Mouse (Mus musculus): ENCODE data around the gene Clcnka. TPM values are rescaled to one million over a fixed set of nuclear protein-coding genes. Genes with fewer than 3 reads are reported as not detected.

Gene Clcnka
- polyA plus RNA-seq, 1 experiment from 2014 or later: 0.12 TPM

DNA sequence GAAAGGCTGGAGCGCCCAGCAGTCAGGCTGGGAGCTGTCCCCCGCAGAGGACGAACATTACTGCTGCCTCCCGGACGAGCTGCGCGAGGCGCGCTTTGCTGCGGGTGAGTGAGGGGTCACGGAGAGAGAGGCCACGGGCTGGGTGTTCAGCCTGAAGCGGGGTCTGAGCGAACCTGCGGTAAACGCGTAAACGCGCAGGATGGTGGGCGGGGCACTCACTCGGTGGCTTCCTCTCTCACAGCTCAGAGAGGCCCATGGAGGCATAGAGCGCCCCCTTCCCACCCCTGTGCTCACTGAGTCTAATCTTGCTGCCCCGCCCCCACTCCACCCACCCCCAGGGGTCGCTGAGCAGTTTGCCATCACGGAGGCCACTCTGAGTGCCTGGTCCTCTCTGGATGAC is 16.1 kb downstream of the Clcnka start:
- in situ Hi-C loops (cut with MboI; ENCODE audit: low pct_unique_long_range_greater_than_20kb): no loop called here
- DNase-seq (ENCODE audit: low read depth, low spot score) (no peak), ATAC-seq (no peak)
- TF ChIP-seq CTCF (IDR thresholded peaks at IDR 0.05): no peak
- ChIA-PET POLR2A (interaction anchor here (1.2 kb wide), 1 partner anchor 10 kb away, joined by 3 read pairs; no protein-coding TSS in a partner anchor), CTCF (no interaction called here)
- no peaks in the 10 kb centered on the region for H3K27me3 ChIP-seq

DNA sequence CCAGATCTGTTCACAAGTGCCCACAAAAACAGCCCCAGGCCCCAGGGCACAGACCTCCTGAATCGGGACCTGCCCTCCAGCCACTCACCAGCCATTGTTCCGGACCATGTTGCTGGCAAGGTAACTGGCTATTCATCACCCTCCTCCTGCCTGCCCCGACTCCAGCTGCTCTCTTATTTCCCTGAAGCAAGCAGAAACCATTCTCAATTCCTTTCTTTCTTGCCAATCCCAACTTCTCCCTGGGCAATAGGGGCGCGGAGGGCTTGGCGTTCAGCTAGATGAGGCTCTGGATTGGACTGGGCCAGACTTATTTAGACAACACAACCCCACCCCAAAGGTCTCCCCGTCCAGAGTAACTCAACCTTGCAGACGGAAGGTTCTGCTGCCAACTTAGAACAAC is 18.9 kb downstream of the Clcnka start:
- TF ChIP-seq CTCF (IDR thresholded peaks at IDR 0.05): no peak
- ChIA-PET POLR2A (no interaction called here), CTCF (no interaction called here)
- DNase-seq (ENCODE audit: low read depth, low spot score) (no peak), ATAC-seq (no peak)
- in situ Hi-C loops (cut with MboI; ENCODE audit: low pct_unique_long_range_greater_than_20kb): no loop called here
- no peaks in the 10 kb centered on the region for H3K27me3 ChIP-seq

DNA sequence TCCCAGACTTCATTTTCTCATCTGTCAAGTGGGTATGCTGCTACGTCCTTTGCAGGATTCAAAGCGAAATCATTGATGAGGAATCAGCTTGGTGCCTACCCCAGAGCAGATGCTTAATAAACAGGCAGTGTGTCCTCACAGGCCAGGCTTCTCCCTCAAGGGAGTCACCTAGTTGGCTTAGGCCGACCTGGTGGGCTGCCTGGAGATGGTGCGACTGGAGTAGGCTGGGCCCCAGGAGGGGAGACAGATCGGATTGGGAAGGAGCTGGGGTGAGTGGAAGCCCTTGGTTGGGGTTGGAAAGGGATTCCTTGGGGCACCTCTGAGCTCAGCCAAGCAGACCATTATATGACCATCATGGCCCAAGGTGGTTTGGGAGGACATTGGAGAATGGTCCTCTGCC is 26.1 kb downstream of the Clcnka start:
- ATAC-seq (no peak), DNase-seq (ENCODE audit: low read depth, low spot score) (no peak)
- CTCF ChIA-PET: interaction anchor here (0.6 kb wide), 1 partner anchor 11 kb away, joined by 3 read pairs; no protein-coding TSS in a partner anchor
- no peak for TF ChIP-seq CTCF (IDR thresholded peaks at IDR 0.05)
- POLR2A ChIA-PET: no interaction called here
- in situ Hi-C loops (cut with MboI; ENCODE audit: low pct_unique_long_range_greater_than_20kb): no loop called here
- no peaks in the 10 kb centered on the region for H3K27me3 ChIP-seq

DNA sequence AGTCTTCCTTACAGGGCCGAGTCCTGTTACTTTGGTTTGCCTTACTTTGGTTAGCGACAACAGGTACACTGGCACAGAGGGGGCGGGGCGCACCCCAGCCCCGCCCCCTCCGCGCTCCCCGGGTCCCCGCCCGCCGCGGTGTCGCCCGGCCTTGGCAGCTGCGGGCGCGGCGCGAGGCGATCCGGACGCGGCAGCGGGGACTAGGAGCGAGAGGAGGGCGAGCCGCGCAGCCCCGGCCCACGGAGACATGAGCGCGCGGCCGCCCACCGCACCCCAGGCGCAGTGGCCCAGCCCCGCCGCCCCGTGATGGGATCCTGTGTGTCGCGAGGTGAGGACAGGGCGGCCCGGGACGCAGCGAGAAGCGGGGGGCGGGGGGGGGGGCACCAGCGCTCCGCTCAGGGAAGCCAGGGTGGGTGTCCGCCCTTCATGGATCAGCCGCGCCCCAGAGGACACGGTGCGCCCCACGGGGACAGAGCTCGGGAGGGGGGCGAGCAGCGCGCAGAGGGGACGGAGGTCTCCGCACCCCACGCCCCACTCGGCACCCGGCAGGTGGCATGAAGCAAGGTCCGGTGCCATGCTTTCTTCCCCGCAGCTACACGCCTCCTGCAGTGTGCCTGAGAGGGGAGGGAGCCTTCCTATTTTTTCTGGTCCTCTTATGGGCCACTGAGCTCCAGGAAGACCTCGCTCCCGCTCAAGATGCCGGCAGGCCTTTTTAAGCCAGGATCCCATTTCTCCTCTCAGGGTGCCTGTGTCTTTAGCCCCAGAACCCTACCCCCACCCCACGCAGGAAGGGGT is 30.3 kb downstream of the Clcnka start, which contains the start of gene Fam131c:
Gene Fam131c (plus strand): TSS at position 224 of the 795 bp plus-strand sequence.
- ATAC-seq (no peak), DNase-seq (ENCODE audit: low read depth, low spot score) (no peak)
- no peak for TF ChIP-seq CTCF (IDR thresholded peaks at IDR 0.05)
- in situ Hi-C loops (cut with MboI; ENCODE audit: low pct_unique_long_range_greater_than_20kb): loop anchor here (10.0 kb wide), 1 partner anchor 223 kb away; the partner anchor contains the start of gene Fbxo42
- no peaks in the 10 kb centered on the region for H3K27me3 ChIP-seq
- CTCF ChIA-PET: no interaction called here
- POLR2A ChIA-PET: no interaction called here

DNA sequence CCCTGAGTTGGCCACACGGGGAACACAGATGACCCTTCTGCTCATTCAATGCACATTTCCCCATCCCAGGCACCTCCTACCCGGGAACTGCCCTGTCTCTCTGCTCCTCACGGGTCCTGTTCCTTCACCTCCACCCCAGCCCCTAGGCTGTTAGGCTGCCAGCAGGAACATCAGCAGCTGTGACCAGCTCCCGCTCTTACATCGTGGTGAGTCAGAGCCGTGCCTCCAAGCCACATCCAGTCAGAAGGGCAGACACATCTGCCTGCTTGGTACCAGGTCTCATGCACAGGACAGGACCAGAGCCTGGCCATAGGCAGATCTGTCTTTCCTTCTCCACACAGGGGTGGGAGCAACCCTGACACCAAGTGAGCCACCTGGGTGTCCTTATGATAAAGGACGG is 32.6 kb downstream of the Clcnka start:
- ChIA-PET CTCF (interaction anchor here (1.2 to 3.6 kb wide), 2 partner anchors 22 to 93 kb away, joined by 3 to 15 read pairs; no protein-coding TSS in a partner anchor), POLR2A (no interaction called here)
- TF ChIP-seq CTCF (IDR thresholded peaks at IDR 0.05): no peak
- no peaks in the 10 kb centered on the region for H3K27me3 ChIP-seq
- DNase-seq (ENCODE audit: low read depth, low spot score) (no peak), ATAC-seq (peak; percentile 45)
- in situ Hi-C loops (cut with MboI; ENCODE audit: low pct_unique_long_range_greater_than_20kb): loop anchor here (10.0 kb wide), 1 partner anchor 221 kb away; the partner anchor contains the start of gene Fbxo42

DNA sequence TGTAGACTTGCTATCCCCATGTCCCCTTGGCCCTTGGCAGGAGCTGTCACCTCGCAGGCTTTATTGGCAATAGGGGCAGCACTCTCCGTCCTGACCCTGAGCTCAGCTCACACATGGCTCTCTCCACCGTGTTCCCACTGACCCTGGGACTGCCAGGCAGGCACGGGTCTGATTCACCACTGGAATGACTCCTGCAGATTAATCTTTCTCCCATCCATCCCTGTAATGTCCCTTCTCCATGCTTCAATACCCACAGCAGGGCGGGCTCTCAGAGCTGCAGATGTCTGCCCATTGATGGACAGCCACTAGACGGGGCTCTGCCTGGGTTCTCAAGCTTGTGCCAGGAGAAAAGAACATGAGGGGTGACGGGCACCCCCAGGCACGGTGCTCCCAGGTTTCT is 33.4 kb downstream of the Clcnka start:
- DNase-seq (ENCODE audit: low read depth, low spot score): no peak
- in situ Hi-C loops (cut with MboI; ENCODE audit: low pct_unique_long_range_greater_than_20kb): loop anchor here (10.0 kb wide), 1 partner anchor 220 kb away; the partner anchor contains the start of gene Fbxo42
- no peak for TF ChIP-seq CTCF (IDR thresholded peaks at IDR 0.05)
- ATAC-seq: peak; percentile 44
- ChIA-PET POLR2A (no interaction called here), CTCF (interaction anchor here (1.2 to 3.6 kb wide), 3 partner anchors 22 to 92 kb away, joined by 3 to 15 read pairs (median 3); no protein-coding TSS in a partner anchor)
- H3K27me3 ChIP-seq: no peaks in the 10 kb centered on the region

DNA sequence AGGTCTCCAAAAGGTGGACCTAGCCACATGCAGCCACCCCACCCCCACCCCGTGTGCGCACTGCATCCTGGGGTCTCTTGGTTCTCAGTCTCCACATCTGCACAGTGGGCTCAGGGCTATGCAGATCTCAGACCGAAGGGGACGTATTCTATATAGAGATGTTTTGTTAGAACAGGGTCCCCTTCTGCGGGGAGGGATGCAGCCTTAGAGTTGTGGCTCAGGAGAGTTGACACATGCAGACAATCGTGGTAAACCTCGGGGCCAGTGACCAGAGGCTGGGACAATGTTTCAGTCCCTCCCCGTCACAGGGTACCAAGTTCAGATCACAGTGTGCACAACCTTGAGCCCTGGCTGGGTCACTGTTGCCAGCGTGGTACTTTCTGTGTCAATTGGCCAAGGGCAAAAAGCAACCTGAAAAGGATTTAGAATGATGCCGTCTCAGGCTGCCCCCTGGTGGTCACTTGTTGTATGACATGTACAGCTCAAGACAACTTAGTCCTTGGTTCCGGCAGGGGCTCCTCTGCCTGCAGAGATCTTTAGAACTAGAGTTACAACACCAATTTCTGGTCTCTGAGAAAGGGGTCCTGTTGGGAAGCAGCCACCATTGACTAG is 35.5 kb downstream of the Clcnka start:
- ATAC-seq: no peak
- DNase-seq (ENCODE audit: low read depth, low spot score): no peak
- in situ Hi-C loops (cut with MboI; ENCODE audit: low pct_unique_long_range_greater_than_20kb): loop anchor here (5.0 to 10.0 kb wide), 2 partner anchors 86 to 218 kb away; partner anchors contain the start of gene Fbxo42
- H3K27me3 ChIP-seq: no peaks in the 10 kb centered on the region
- CTCF ChIA-PET: interaction anchor here (0.7 to 5.7 kb wide), 4 partner anchors 53 to 90 kb away, joined by 3 to 42 read pairs (median 9); no protein-coding TSS in a partner anchor
- POLR2A ChIA-PET: no interaction called here
- no peak for TF ChIP-seq CTCF (IDR thresholded peaks at IDR 0.05)

DNA sequence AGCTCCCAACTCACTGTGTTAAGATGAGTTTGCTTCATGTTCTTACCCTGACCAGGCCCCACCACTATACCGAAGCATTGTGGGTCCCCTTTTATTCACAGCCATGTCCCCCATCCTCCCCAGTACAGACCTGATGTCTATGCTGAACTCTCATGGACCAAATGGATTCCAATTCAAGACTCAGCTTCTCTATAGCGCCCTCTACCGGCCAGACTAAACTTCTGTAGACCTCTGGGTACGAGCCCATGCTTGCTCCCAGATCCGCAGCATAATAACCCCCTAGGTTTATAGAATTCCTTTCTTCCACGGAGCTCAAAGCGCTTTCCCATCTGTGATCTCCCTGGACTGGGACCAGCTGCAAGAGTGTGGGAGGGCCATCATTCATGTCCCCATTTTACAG is 37.7 kb downstream of the Clcnka start:
- TF ChIP-seq CTCF (IDR thresholded peaks at IDR 0.05): no peak
- CTCF ChIA-PET: interaction anchor here (1.1 to 5.7 kb wide), 6 partner anchors 12 to 87 kb away, joined by 3 to 42 read pairs (median 7); no protein-coding TSS in a partner anchor
- in situ Hi-C loops (cut with MboI; ENCODE audit: low pct_unique_long_range_greater_than_20kb): loop anchor here (5.0 to 10.0 kb wide), 2 partner anchors 84 to 216 kb away; partner anchors contain the start of gene Fbxo42

DNA sequence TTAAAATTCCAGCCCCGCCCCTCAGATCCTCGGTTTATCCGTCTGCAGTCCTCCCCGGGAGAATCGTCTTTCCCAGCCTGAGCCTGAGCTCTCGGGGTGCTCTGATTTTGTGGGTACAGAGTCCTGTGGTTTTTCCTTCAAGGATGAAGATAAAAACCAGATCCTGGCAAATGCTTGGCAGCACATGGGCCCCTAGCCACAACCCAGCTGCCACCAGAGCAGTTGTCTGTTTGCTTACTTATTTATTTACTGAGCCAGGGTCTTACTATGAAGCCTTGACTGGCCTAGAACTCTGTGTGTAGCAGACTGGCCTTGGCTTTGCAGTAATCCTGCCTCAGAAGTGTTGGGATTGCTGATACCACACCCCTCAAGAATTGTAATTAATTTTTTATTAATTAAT is 39.3 kb downstream of the Clcnka start:
- ChIA-PET CTCF (interaction anchor here (1.3 to 5.7 kb wide), 2 partner anchors 85 to 92 kb away, joined by 4 to 42 read pairs; no protein-coding TSS in a partner anchor), POLR2A (no interaction called here)
- ATAC-seq (no peak), DNase-seq (ENCODE audit: low read depth, low spot score) (no peak)
- no peaks in the 10 kb centered on the region for H3K27me3 ChIP-seq
- in situ Hi-C loops (cut with MboI; ENCODE audit: low pct_unique_long_range_greater_than_20kb): no loop called here
- TF ChIP-seq CTCF (IDR thresholded peaks at IDR 0.05): no peak

More for the DNA sequence above, 37.7 kb downstream of the Clcnka start:
- no peak for DNase-seq (ENCODE audit: low read depth, low spot score)
- H3K27me3 ChIP-seq: no peaks in the 10 kb centered on the region
- POLR2A ChIA-PET: interaction anchor here (0.6 kb wide), 1 partner anchor 58 kb away, joined by 4 read pairs; no protein-coding TSS in a partner anchor
- ATAC-seq: no peak

DNA sequence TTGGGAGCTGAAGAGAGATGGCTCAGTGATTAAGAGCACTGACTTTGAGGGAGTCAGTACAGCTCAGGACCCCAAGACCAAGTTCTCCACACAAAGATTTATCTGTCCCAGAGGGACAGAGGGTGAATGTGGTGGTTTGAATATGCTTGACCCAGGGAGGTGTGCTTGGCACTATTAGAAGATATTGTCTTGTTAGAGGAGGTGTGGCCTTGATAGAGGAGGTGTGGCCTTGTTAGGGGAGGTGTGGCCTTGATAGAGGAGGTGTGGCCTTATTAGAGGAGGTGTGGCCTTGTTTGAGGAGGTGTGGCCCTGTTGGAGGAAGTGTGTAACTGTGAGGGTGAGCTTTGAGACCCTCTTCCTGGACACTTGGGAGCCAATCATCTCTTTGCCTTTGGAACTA is 40.7 kb downstream of the Clcnka start:
- H3K27me3 ChIP-seq: no peaks in the 10 kb centered on the region
- POLR2A ChIA-PET: no interaction called here
- TF ChIP-seq CTCF (IDR thresholded peaks at IDR 0.05): no peak
- CTCF ChIA-PET: interaction anchor here (5.7 kb wide), 1 partner anchor 84 kb away, joined by 42 read pairs; no protein-coding TSS in a partner anchor
- in situ Hi-C loops (cut with MboI; ENCODE audit: low pct_unique_long_range_greater_than_20kb): no loop called here
- no peak for DNase-seq (ENCODE audit: low read depth, low spot score)
- no peak for ATAC-seq
